Mouse (Mus musculus) B cell, adult 62 days (primary cell): ENCODE measurements around the gene C1rb. TPM values are rescaled to one million over a fixed set of nuclear protein-coding genes. Genes with fewer than 3 reads are reported as not detected.

ENCODE experiments used
- total RNA-seq: library from RNA; stranded (reverse); gene quantifications from 4 replicates; pipeline ENCODE4 v1.2.4, GENCODE M21; 2023

The C1rb gene
- total RNA-seq, result not detected in 4 replicates

GRCm38 (mm10) chr6:124570026-124570425 is at the start of gene C1rb:
TSS of gene C1rb (plus strand) at chr6:124570294.

GRCm38 (mm10) chr6:124542284-124542683 is 27.8 kb upstream of the C1rb start, which contains the start of gene C1s1:
TSS of gene C1s1 (minus strand) at chr6:124542359.

Other genes starting within 250 kb of the C1rb start
- gene Pex5, start 155.2 kb upstream of the C1rb start, total RNA-seq, result 43.0 to 50.9 TPM (median 46.9 TPM) in 4 replicates
- 1.6 to 2.3 TPM (median 2.0 TPM) in 4 replicates for gene Clstn3, start 105.5 kb upstream of the C1rb start, total RNA-seq
- gene C1rl, start 77.2 kb upstream of the C1rb start, total RNA-seq, result not detected in 4 replicates
- 0.19 to 0.46 TPM (median 0.31 TPM) in 4 replicates for gene C1ra, start 57.9 kb upstream of the C1rb start, total RNA-seq
- gene C1s1, start 27.9 kb upstream of the C1rb start, total RNA-seq, result 0.19 to 0.85 TPM (median 0.56 TPM) in 4 replicates
- not detected in 4 replicates for gene C1s2, start 65.8 kb downstream of the C1rb start, total RNA-seq
- gene Lpcat3, start 92.7 kb downstream of the C1rb start, total RNA-seq, result 42.2 to 48.8 TPM (median 45.2 TPM) in 4 replicates
- 115 to 118 TPM (median 117 TPM) in 4 replicates for gene Emg1, start 141.9 kb downstream of the C1rb start, total RNA-seq
- 203 to 223 TPM (median 208 TPM) in 4 replicates for gene Phb2, start 142.0 kb downstream of the C1rb start, total RNA-seq
- 539 to 564 TPM (median 559 TPM) in 4 replicates for gene Ptpn6, start 168.4 kb downstream of the C1rb start, total RNA-seq
- gene Grcc10, start 171.1 kb downstream of the C1rb start, total RNA-seq, result 241 to 258 TPM (median 254 TPM) in 4 replicates
- gene Gm45234, start 185.7 kb downstream of the C1rb start, total RNA-seq, result not detected in 4 replicates
- 25.6 to 34.0 TPM (median 29.7 TPM) in 4 replicates for gene Atn1, start 186.2 kb downstream of the C1rb start, total RNA-seq
- 3.8 to 9.2 TPM (median 6.2 TPM) in 4 replicates for gene Eno2, start 199.4 kb downstream of the C1rb start, total RNA-seq
- gene Lrrc23, start 209.4 kb downstream of the C1rb start, total RNA-seq, result 3.5 to 6.6 TPM (median 4.1 TPM) in 4 replicates
- gene Spsb2, start 238.4 kb downstream of the C1rb start, total RNA-seq, result 6.7 to 7.2 TPM (median 6.9 TPM) in 4 replicates
- 52.3 to 60.9 TPM (median 55.2 TPM) in 4 replicates for gene Tpi1, start 244.0 kb downstream of the C1rb start, total RNA-seq